Mouse (Mus musculus) midbrain, embryonic 13.5 days (tissue): ENCODE measurements around the gene Ptpn22. TPM values are rescaled to one million over a fixed set of nuclear protein-coding genes. Genes with fewer than 3 reads are reported as not detected.

Experiments
- ATAC-seq: fragments of 200-750 bp; cut with Nextera tagmentation; 2 replicates; pipeline ENCODE4 v1.8.0; 2017; ENCODE audit warnings: mild to moderate bottlenecking, moderate TSS enrichment, moderate library complexity
- H3K27ac ChIP-seq: fragments of 300-500 bp; sonication (generic); 2 replicates; pipeline ENCODE4 v1.5.1; 2015; ENCODE audit warnings: inconsistent platforms, mild to moderate bottlenecking, moderate library complexity
- H3K27me3 ChIP-seq: fragments of 300-500 bp; sonication (generic); 2 replicates; pipeline ENCODE4 v1.6.1; 2015; ENCODE audit warnings: mild to moderate bottlenecking, inconsistent platforms
- H3K36me3 ChIP-seq: fragments of 300-500 bp; sonication (generic); 2 replicates; pipeline ENCODE4 v1.6.1; 2015; ENCODE audit warnings: mild to moderate bottlenecking, inconsistent platforms
- H3K4me1 ChIP-seq: fragments of 300-500 bp; sonication (generic); replicated peaks from 2 replicates; pipeline ENCODE4 v1.6.1; 2015; ENCODE audit warnings: inconsistent platforms
- H3K4me2 ChIP-seq: fragments of 300-500 bp; sonication (generic); replicated peaks from 2 replicates; pipeline ENCODE4 v1.6.1; 2015; ENCODE audit warnings: moderate library complexity, mild to moderate bottlenecking, inconsistent platforms
- H3K4me3 ChIP-seq: fragments of 300-500 bp; sonication (generic); replicated peaks from 2 replicates; pipeline ENCODE4 v1.5.1; 2015; ENCODE audit warnings: mild to moderate bottlenecking, inconsistent platforms
- H3K9ac ChIP-seq: fragments of 300-500 bp; sonication (generic); replicated peaks from 2 replicates; pipeline ENCODE4 v1.6.1; 2015; ENCODE audit warnings: mild to moderate bottlenecking, inconsistent platforms
- H3K9me3 ChIP-seq: fragments of 300-500 bp; sonication (generic); 2 replicates; pipeline ENCODE4 v1.6.1; 2016; ENCODE audit warnings: mild to moderate bottlenecking, inconsistent platforms
- WGBS: fragments of 180-500 bp; shearing (Covaris S2); methylation state at CpG from one replicate; pipeline ENCODE4 v1.1.7; 2015; 5-methylcytosine and 5-hydroxymethylcytosine counted together
- polyA plus RNA-seq: library from polyadenylated mRNA; unstranded; fragments of >200 nt; fragmentation: Nextera tagmentation; extraction: Ambion mirVana; gene quantifications from 2 replicates; pipeline ENCODE4 v1.2.1, GENCODE M21; 2015

Ptpn22 gene
- polyA plus RNA-seq, 1 experiment from 2014 or later, result 0.24 TPM

DNA sequence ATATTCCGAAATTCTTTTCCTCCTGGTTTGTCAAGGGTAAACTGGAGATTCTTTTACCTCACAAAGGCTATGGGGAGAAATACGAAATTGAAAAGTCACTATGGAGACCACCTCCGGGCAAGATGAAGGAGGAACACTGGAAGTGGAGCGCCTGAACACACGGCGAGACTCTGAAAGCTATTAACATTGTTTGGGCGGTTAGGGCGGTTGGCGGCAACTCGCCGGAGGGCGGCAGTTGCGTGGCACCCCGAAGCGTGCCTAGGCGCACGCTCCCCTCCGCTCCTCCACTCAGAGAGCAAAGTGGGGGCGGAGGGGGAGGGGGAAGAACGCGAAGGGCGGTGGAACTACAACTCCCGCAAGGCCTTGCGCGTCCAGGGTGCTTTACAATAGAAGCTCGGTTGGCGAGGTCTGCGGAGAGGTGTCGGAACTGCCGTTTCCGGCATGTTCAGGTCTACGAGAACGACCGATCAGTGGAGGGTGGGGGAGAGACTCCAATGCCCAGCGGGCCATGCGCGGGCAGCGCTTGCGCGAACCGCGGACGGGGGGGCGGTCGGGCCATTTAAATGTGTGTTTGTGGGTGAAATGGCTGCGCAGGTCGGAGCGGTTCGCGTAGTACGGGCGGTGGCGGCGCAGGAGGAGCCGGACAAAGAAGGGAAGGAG, 54.5 kb downstream of the Ptpn22 start, which contains the start of gene Rsbn1:
Gene Rsbn1, plus strand, starts transcription at position 111 of the 660 bp plus-strand sequence.
- peak within 1 kb of the TSS; percentile 95 for H3K27ac ChIP-seq
- H3K27me3 ChIP-seq, result no peaks in the 10 kb centered on the region
- H3K4me3 ChIP-seq, result peak within 1 kb of the TSS; percentile 97
- peak within 1 kb of the TSS; percentile 96 for H3K9ac ChIP-seq
- peak within 1 kb of the TSS; percentile 80 for H3K4me2 ChIP-seq
- H3K4me1 ChIP-seq, result peaks cover 21% of the 10 kb centered on the region
- ATAC-seq, result peak; percentile 100
- no peaks in the 10 kb centered on the region for H3K36me3 ChIP-seq
- H3K9me3 ChIP-seq, result no peaks in the 10 kb centered on the region
- WGBS, result under 1% methylated on average over 54 of the region's 55 CpGs

DNA sequence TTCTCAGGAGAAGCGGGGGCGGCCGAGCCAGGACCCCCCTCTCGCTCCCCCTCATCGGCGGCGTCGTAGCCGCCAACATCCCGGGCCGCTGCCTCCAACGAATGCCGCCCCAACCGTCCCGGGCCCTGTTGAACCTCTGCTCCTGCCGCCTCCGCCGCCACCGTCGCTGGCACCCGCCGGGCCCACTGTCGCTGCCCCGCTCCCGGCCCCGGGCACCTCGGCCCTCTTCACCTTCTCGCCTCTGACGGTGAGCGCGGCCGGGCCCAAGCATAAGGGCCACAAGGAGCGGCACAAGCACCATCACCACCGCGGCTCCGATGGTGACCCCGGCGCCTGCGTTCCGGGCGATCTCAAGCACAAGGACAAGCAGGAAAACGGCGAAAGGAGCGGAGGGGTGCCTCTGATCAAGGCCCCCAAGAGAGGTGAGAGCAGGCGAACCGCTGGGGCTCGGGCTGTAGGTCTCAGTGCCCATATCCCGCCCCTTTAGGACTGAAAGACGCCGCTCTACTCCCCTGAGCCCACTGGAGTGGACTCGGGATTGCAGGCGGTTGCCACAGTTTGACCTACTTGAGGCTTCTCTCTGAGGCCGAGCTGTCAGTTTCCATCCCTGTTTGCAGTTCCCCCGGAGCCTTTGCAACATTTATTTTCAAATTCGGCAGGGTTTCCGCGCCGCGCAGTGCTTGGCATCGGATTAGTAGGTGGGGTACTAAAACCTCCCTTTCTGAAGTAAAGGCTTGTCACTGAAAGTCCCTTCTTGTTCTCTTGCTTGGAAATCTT, 55.3 kb downstream of the Ptpn22 start:
- under 1% methylated on average over 56 of the region's 60 CpGs for WGBS
- ATAC-seq, result peak; percentile 65

DNA sequence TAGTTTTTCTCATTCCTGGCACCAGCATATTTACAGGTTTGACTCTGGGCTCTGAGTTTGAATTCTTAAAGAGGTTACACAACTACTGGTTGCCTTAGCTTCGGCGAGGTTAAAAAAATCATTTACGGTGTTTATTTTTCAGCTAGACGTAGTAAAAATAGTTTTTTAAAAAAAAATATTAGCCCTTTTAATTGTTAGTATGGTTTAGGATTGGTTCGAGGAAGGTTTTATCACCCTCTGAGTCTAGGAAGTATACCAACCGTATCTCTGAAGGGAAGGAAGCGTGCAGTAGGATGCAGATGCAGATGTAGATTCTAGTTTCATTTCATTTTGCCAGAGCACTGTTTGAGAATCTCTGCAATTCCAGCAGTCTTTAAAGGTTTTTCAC, 55.9 kb downstream of the Ptpn22 start:
- Histone ChIP-seq H3K36me3 (0 out of 2 replicates have a peak, but pooled peaks cover 3% of the 10 kb centered on the region), H3K4me3 (peak overlapping the region; percentile 97), H3K9ac (peak overlapping the region; percentile 96), H3K4me2 (peak overlapping the region; percentile 80), H3K9me3 (no peaks in the 10 kb centered on the region), H3K4me1 (peaks cover 25% of the 10 kb centered on the region), H3K27ac (0 out of 2 replicates have a peak overlapping the region, but pooled peaks have one; percentile 95), H3K27me3 (no peaks in the 10 kb centered on the region)
- WGBS, result 8% methylated on average over 7 of the region's 7 CpGs
- ATAC-seq, result no peak

More for the DNA sequence above, 55.3 kb downstream of the Ptpn22 start:
- Histone ChIP-seq H3K4me1 (peaks cover 23% of the 10 kb centered on the region), H3K36me3 (0 out of 2 replicates have a peak, but pooled peaks cover under 1% of the 10 kb centered on the region), H3K9me3 (no peaks in the 10 kb centered on the region), H3K27me3 (no peaks in the 10 kb centered on the region), H3K4me3 (peak overlapping the region; percentile 97), H3K9ac (peak overlapping the region; percentile 96), H3K4me2 (peak overlapping the region; percentile 80), H3K27ac (peak overlapping the region; percentile 95)

DNA sequence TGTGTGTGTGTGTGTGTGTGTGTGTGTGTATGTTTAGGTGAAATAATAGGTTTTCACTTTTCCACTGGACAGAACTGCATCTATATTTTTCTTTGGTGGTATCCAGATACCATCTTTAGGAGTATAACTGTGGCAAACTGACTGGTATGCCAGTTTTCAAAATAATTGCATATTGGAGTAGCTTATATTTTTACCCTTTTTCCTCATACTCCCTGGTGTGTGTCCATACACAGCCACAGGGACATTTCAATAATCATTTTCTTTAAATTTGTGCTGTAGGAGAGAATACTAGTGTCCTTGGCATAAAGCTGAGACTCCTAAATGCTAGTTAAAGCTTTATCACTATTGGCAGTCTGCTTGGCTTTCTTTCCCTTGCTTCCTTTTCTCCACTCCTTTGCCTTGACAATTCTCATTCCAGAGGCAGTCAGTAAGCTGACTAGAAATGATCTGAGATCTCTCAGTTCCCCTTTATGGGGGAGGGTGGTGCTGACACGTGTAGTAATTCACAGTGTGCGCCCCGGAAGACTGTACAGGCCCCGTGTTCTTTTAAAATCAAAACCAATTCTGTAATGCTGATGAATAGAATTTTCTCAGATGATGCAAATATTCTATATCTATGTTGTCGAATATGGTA, 56.7 kb downstream of the Ptpn22 start:
- ATAC-seq, result no peak
- Histone ChIP-seq H3K9ac (peak overlapping the region; percentile 53), H3K4me2 (peak overlapping the region; percentile 80), H3K27me3 (no peaks in the 10 kb centered on the region), H3K4me3 (peak overlapping the region; percentile 97), H3K9me3 (no peaks in the 10 kb centered on the region), H3K36me3 (0 out of 2 replicates have a peak, but pooled peaks cover 3% of the 10 kb centered on the region), H3K4me1 (peaks cover 25% of the 10 kb centered on the region), H3K27ac (no peak overlapping the region)
- WGBS, result 54% methylated on average over 5 of the region's 5 CpGs

DNA sequence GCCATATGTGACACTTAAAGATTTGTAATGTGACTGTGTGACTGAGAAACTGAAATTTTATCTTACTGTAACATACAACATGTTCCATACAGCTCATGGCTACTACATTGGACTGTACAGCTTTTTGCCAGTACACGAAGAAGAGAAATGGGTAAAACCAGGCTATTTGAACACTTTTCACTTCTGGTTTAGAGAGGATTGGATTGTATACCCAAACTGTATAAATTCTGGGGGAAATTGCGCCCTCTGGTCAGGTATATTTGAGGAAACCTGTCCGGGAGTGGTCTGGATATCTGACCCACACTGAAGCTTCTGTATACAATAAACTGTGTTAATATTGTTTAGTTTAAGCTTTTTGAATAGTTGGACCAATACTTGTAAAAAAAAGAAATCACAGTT, 57.2 kb downstream of the Ptpn22 start:
- whole genome bisulfite sequencing, result 74% methylated on average over 3 of the region's 3 CpGs
- ATAC-seq, result no peak
- Histone ChIP-seq H3K9ac (peak overlapping the region; percentile 53; the same call in 1 of the 2 replicates), H3K27me3 (no peaks in the 10 kb centered on the region), H3K36me3 (0 out of 2 replicates have a peak, but pooled peaks cover 3% of the 10 kb centered on the region), H3K4me2 (peak overlapping the region; percentile 80), H3K4me1 (peaks cover 28% of the 10 kb centered on the region), H3K9me3 (no peaks in the 10 kb centered on the region), H3K27ac (no peak overlapping the region), H3K4me3 (peak overlapping the region; percentile 97)

DNA sequence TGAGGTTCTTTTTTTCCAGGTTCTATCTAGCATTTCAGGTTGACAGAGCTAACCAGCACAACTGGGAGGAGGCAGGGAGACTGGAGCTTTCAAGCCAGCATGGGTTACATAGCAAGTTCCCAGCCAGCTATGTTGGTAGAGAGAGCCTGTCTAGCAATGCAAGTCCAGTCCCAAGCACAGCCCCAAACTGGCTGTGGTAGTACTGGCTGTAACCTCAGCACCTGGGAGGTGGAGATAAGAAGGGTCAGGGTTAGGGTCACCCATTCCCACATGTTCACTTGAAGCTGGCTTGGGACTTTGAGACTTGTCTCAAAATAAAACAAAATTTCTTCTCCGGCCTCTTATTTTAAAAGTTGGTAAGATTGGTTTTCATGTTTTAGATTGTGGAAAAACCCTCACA, 60.5 kb downstream of the Ptpn22 start:
- Histone ChIP-seq H3K36me3 (0 out of 2 replicates have a peak, but pooled peaks cover 3% of the 10 kb centered on the region), H3K4me3 (no peak overlapping the region), H3K4me1 (peaks cover 49% of the 10 kb centered on the region), H3K27ac (no peak overlapping the region), H3K9me3 (no peaks in the 10 kb centered on the region), H3K9ac (no peak overlapping the region), H3K27me3 (no peaks in the 10 kb centered on the region), H3K4me2 (no peak overlapping the region)
- ATAC-seq, result no peak
- WGBS, result 91% methylated on average over 1 of the region's 1 CpGs

- Histone ChIP-seq H3K36me3 (0 out of 2 replicates have a peak, but pooled peaks cover 4% of the 10 kb centered on the region), H3K4me2 (no peak overlapping the region), H3K4me1 (peaks cover 30% of the 10 kb centered on the region), H3K27ac (no peak overlapping the region), H3K27me3 (no peaks in the 10 kb centered on the region), H3K9ac (no peak overlapping the region), H3K9me3 (no peaks in the 10 kb centered on the region), H3K4me3 (no peak overlapping the region)
- WGBS, result 54% methylated on average over 3 of the region's 3 CpGs
- ATAC-seq, result no peak
These were observed 65.7 kb downstream of the Ptpn22 start for GRCm38 (mm10) chr3:103925302-103925701.

- Histone ChIP-seq H3K9me3 (no peaks in the 10 kb centered on the region), H3K9ac (no peak overlapping the region), H3K27me3 (no peaks in the 10 kb centered on the region), H3K27ac (no peak overlapping the region), H3K36me3 (peaks cover 17% of the 10 kb centered on the region), H3K4me1 (peaks cover 22% of the 10 kb centered on the region), H3K4me2 (no peak overlapping the region), H3K4me3 (no peak overlapping the region)
- WGBS, result 49% methylated on average over 6 of the region's 6 CpGs
- ATAC-seq, result no peak
These were observed 67.9 kb downstream of the Ptpn22 start for GRCm38 (mm10) chr3:103927511-103927910.

- Histone ChIP-seq H3K27me3 (no peaks in the 10 kb centered on the region), H3K9me3 (no peaks in the 10 kb centered on the region), H3K4me2 (no peak overlapping the region), H3K4me3 (no peak overlapping the region), H3K9ac (no peak overlapping the region), H3K4me1 (no peaks in the 10 kb centered on the region), H3K36me3 (0 out of 2 replicates have a peak, but pooled peaks cover 3% of the 10 kb centered on the region), H3K27ac (no peak overlapping the region)
- WGBS, result 93% methylated on average over 1 of the region's 1 CpGs
- ATAC-seq, result no peak
These were observed 85.4 kb downstream of the Ptpn22 start for GRCm38 (mm10) chr3:103944794-103945562.

- H3K4me2 ChIP-seq, result no peak overlapping the region
- 93% methylated on average over 7 of the region's 7 CpGs for WGBS
- no peak overlapping the region for H3K9ac ChIP-seq
- H3K27me3 ChIP-seq, result no peaks in the 10 kb centered on the region
- no peaks in the 10 kb centered on the region for H3K9me3 ChIP-seq
- no peak overlapping the region for H3K4me3 ChIP-seq
- ATAC-seq, result no peak
- H3K27ac ChIP-seq, result no peak overlapping the region
- no peaks in the 10 kb centered on the region for H3K4me1 ChIP-seq
- H3K36me3 ChIP-seq, result 0 out of 2 replicates have a peak, but pooled peaks cover 3% of the 10 kb centered on the region
These were observed 89.1 kb downstream of the Ptpn22 start for GRCm38 (mm10) chr3:103948666-103949065.

- no peak for ATAC-seq
- H3K4me3 ChIP-seq, result no peak overlapping the region
- no peaks in the 10 kb centered on the region for H3K4me1 ChIP-seq
- no peaks in the 10 kb centered on the region for H3K9me3 ChIP-seq
- no peak overlapping the region for H3K4me2 ChIP-seq
- 92% methylated on average over 3 of the region's 3 CpGs for WGBS
- H3K36me3 ChIP-seq, result peaks cover 24% of the 10 kb centered on the region
- H3K9ac ChIP-seq, result no peak overlapping the region
- no peak overlapping the region for H3K27ac ChIP-seq
- no peaks in the 10 kb centered on the region for H3K27me3 ChIP-seq
These were observed 101.0 kb downstream of the Ptpn22 start for GRCm38 (mm10) chr3:103960622-103961021.
